Mouse (Mus musculus): ENCODE measurements at regions not wholly inside any gene's neighbourhood (a gene's known extent, or its start where the extent isn't known, plus 50 kb on each side); places are given as distances from the start of the nearest gene placed in this dataset.

- no peak for DNase-seq (ENCODE audit: low spot score)
Observed at GRCm38 (mm10) chr4:53320735-53321449, 119.3 kb upstream of the Slc44a1 start.

GRCm38 (mm10) chr4:53319051-53319450 is 121.2 kb upstream of the Slc44a1 start:
- DNase-seq (ENCODE audit: low spot score): no peak

- DNase-seq (ENCODE audit: low spot score): no peak
Observed at GRCm38 (mm10) chr4:53318181-53318580, 122.0 kb upstream of the Slc44a1 start.

- no peak for DNase-seq (ENCODE audit: low spot score)
Observed at GRCm38 (mm10) chr4:53317453-53317824, 122.8 kb upstream of the Slc44a1 start.

- no peak for DNase-seq (ENCODE audit: low spot score)
Observed at GRCm38 (mm10) chr4:53316796-53317452, 123.3 kb upstream of the Slc44a1 start.

GRCm38 (mm10) chr4:53315876-53316762 is 124.1 kb upstream of the Slc44a1 start:
- DNase-seq (ENCODE audit: low spot score): no peak

GRCm38 (mm10) chr4:53315121-53315875 is 124.9 kb upstream of the Slc44a1 start:
- DNase-seq (ENCODE audit: low spot score): no peak

- DNase-seq (ENCODE audit: low spot score): no peak
Observed at GRCm38 (mm10) chr4:53314076-53314475, 126.1 kb upstream of the Slc44a1 start.

GRCm38 (mm10) chr4:53307121-53307520 is 133.1 kb upstream of the Slc44a1 start:
- DNase-seq (ENCODE audit: low spot score): no peak

GRCm38 (mm10) chr4:53304782-53305385 is 135.3 kb upstream of the Slc44a1 start:
- no peak for DNase-seq (ENCODE audit: low spot score)

GRCm38 (mm10) chr4:53304290-53304654 is 135.9 kb upstream of the Slc44a1 start:
- no peak for DNase-seq (ENCODE audit: low spot score)

GRCm38 (mm10) chr4:53303621-53304289 is 136.5 kb upstream of the Slc44a1 start:
- DNase-seq (ENCODE audit: low spot score): no peak

- DNase-seq (ENCODE audit: low spot score): no peak
Observed at GRCm38 (mm10) chr4:53297975-53298374, 138.3 kb upstream of the Abca1 start.

GRCm38 (mm10) chr4:53292606-53293005 is 132.9 kb upstream of the Abca1 start:
- no peak for DNase-seq (ENCODE audit: low spot score)

- DNase-seq (ENCODE audit: low spot score): no peak
Observed at GRCm38 (mm10) chr4:53277741-53278525, 118.2 kb upstream of the Abca1 start.

GRCm38 (mm10) chr4:53270433-53270832 is 110.7 kb upstream of the Abca1 start:
- no peak for DNase-seq (ENCODE audit: low spot score)

GRCm38 (mm10) chr4:53269999-53270398 is 110.3 kb upstream of the Abca1 start:
- DNase-seq (ENCODE audit: low spot score): no peak

GRCm38 (mm10) chr4:53269251-53269842 is 109.7 kb upstream of the Abca1 start:
- no peak for DNase-seq (ENCODE audit: low spot score)

GRCm38 (mm10) chr4:53264901-53265300 is 105.2 kb upstream of the Abca1 start:
- DNase-seq (ENCODE audit: low spot score): no peak

GRCm38 (mm10) chr4:53264501-53264900 is 104.8 kb upstream of the Abca1 start:
- no peak for DNase-seq (ENCODE audit: low spot score)
